Mouse (Mus musculus) neural tube, embryonic 13.5 days (tissue): Measurements from ENCODE around the gene Eme2. TPM values are rescaled to one million over a fixed set of nuclear protein-coding genes. Genes with fewer than 3 reads are reported as not detected.

Experiments
- ATAC-seq: fragments of 200-750 bp; cut with Nextera tagmentation; 2 replicates; pipeline ENCODE4 v1.8.0; 2017; ENCODE audit warnings: low read depth, mild to moderate bottlenecking, moderate TSS enrichment, moderate library complexity
- H3K27ac ChIP-seq: fragments of 300-500 bp; sonication (generic); replicated peaks from 2 replicates; pipeline ENCODE4 v1.5.1; 2015; ENCODE audit warnings: moderate library complexity, mild to moderate bottlenecking, inconsistent platforms
- H3K27me3 ChIP-seq: fragments of 300-500 bp; sonication (generic); 2 replicates; pipeline ENCODE4 v1.6.1; 2015; ENCODE audit warnings: mild to moderate bottlenecking, inconsistent platforms
- H3K36me3 ChIP-seq: fragments of 300-500 bp; sonication (generic); 2 replicates; pipeline ENCODE4 v1.6.1; 2015; ENCODE audit warnings: mild to moderate bottlenecking, inconsistent platforms
- H3K4me1 ChIP-seq: fragments of 300-500 bp; sonication (generic); replicated peaks from 2 replicates; pipeline ENCODE4 v1.6.1; 2015; ENCODE audit warnings: inconsistent platforms
- H3K4me2 ChIP-seq: fragments of 300-500 bp; sonication (generic); 2 replicates; pipeline ENCODE4 v1.6.1; 2015; ENCODE audit warnings: inconsistent platforms, mild to moderate bottlenecking, moderate library complexity
- H3K4me3 ChIP-seq: fragments of 300-500 bp; sonication (generic); 2 replicates; pipeline ENCODE4 v1.5.1; 2015; ENCODE audit warnings: mild to moderate bottlenecking, inconsistent platforms
- H3K9ac ChIP-seq: fragments of 300-500 bp; sonication (generic); 2 replicates; pipeline ENCODE4 v1.6.1; 2015; ENCODE audit warnings: moderate library complexity, mild to moderate bottlenecking, inconsistent platforms
- H3K9me3 ChIP-seq: fragments of 300-500 bp; sonication (generic); 2 replicates; pipeline ENCODE4 v1.6.1; 2016; ENCODE audit warnings: inconsistent platforms
- WGBS: fragments of 180-500 bp; shearing (Covaris S2); methylation state at CpG from one replicate; pipeline ENCODE4 v1.1.7; 2015; 5-methylcytosine and 5-hydroxymethylcytosine counted together
- polyA plus RNA-seq: library from polyadenylated mRNA; unstranded; fragments of >200 nt; fragmentation: Nextera tagmentation; extraction: Ambion mirVana; gene quantifications from 2 replicates; pipeline ENCODE4 v1.2.1, GENCODE M21; 2015

Gene Eme2
- polyA plus RNA-seq, 1 experiment from 2014 or later = 36.3 TPM

DNA sequence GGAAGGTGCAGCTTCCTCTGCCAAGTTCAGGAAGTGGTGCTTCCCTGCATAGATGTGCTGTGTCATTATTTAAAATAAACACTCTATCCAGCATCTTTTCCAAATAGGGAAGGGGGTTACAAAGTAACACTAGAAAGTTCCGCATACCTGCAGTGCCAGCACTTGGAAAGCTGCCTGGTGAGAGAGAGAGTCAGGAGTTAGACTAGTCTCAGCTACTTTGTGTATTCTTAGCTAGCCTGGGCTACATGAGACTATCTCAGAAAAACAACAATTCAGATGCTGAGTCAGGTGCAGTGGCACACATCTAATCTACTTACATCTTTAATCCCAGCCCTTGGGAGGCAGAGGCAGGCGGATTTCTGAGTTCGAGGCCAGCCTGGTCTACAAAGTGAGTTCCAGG lies 33.1 kb downstream of the Eme2 start:
- ATAC-seq = no peak
- Histone ChIP-seq H3K27me3 (no peaks in the 10 kb centered on the region), H3K36me3 (peaks cover 71% of the 10 kb centered on the region), H3K4me1 (no peaks in the 10 kb centered on the region), H3K4me3 (no peak overlapping the region), H3K9me3 (no peaks in the 10 kb centered on the region), H3K4me2 (no peak overlapping the region), H3K27ac (no peak overlapping the region), H3K9ac (no peak overlapping the region)
- 93% methylated on average over 3 of the region's 3 CpGs for WGBS

DNA sequence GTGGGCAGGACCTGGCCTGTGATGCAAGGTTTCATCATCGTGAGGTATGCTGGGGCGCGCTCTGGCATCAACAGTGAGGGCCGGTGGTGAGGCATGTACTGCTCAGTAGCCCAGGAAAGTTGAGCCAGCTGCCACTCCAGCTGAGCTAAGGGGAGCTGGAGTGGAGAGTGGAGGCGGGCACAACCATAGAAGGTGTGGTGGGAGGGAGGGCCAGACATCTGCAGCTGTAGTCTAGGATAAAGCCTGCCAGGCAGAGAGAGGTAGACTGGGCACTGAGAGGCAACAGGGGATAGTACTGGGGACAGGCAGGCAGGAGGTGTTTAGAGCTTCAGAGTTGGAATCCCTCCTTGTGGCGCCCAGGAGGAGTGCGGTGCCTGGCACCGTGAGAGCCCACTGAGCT lies 34.8 kb downstream of the Eme2 start:
- Histone ChIP-seq H3K9me3 (no peaks in the 10 kb centered on the region), H3K36me3 (peaks cover 71% of the 10 kb centered on the region), H3K4me1 (no peaks in the 10 kb centered on the region), H3K4me2 (no peak overlapping the region), H3K4me3 (no peak overlapping the region), H3K27ac (no peak overlapping the region), H3K27me3 (no peaks in the 10 kb centered on the region), H3K9ac (no peak overlapping the region)
- ATAC-seq = no peak
- WGBS = 93% methylated on average over 8 of the region's 8 CpGs

- H3K9me3 ChIP-seq = no peaks in the 10 kb centered on the region
- H3K36me3 ChIP-seq = peaks cover 73% of the 10 kb centered on the region
- H3K4me2 ChIP-seq = no peak overlapping the region
- no peaks in the 10 kb centered on the region for H3K27me3 ChIP-seq
- H3K9ac ChIP-seq = no peak overlapping the region
- ATAC-seq = no peak
- H3K4me3 ChIP-seq = no peak overlapping the region
- H3K27ac ChIP-seq = no peak overlapping the region
- WGBS = 84% methylated on average over 6 of the region's 6 CpGs
- H3K4me1 ChIP-seq = no peaks in the 10 kb centered on the region
These were observed 35.9 kb downstream of the Eme2 start for GRCm38 (mm10) chr17:24858967-24859366.

DNA sequence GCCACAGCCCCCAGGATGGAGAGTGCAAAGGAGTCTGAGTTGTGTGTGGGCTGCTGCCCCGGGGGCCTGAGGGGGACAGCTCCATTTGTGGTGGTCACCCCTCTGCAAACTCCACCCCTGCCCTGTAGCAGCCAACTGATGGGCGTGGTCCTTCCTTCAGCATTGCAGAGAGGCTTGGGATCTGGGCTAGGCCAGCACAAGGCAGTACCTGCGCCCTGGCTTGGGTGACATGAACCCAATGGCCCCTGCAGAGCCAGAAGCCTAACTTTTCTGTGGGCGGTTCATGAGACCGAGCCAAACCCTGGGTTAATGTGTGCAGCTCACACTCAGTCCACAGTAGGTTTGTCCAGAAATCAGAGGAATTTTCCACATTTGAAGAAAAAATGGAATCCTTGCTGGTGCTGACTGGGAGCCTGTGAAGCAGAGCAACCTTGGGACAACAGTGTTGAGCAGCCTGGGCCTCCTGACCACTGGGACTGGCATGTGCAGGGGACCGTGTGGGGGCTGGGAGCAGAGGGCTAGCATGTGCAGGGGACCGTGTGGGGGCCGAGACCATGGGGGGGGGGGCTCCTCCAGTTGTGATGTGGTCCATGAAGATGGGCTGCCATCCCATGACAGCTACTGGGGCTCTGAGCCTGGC lies 36.9 kb downstream of the Eme2 start:
- no peaks in the 10 kb centered on the region for H3K9me3 ChIP-seq
- H3K27me3 ChIP-seq = no peaks in the 10 kb centered on the region
- no peak overlapping the region for H3K9ac ChIP-seq
- no peak overlapping the region for H3K4me3 ChIP-seq
- ATAC-seq = no peak
- 87% methylated on average over 8 of the region's 8 CpGs for WGBS
- no peak overlapping the region for H3K4me2 ChIP-seq
- H3K4me1 ChIP-seq = no peaks in the 10 kb centered on the region
- H3K27ac ChIP-seq = no peak overlapping the region
- H3K36me3 ChIP-seq = peaks cover 75% of the 10 kb centered on the region

- Histone ChIP-seq H3K36me3 (peaks cover 66% of the 10 kb centered on the region), H3K27me3 (peaks cover 3% of the 10 kb centered on the region; the same call in 1 of the 2 replicates), H3K9ac (no peak overlapping the region), H3K4me1 (peaks cover 3% of the 10 kb centered on the region), H3K9me3 (no peaks in the 10 kb centered on the region), H3K27ac (no peak overlapping the region), H3K4me2 (no peak overlapping the region), H3K4me3 (no peak overlapping the region)
- 92% methylated on average over 13 of the region's 13 CpGs for WGBS
- ATAC-seq = no peak
These were observed 38.3 kb downstream of the Eme2 start for GRCm38 (mm10) chr17:24856589-24856988.

DNA sequence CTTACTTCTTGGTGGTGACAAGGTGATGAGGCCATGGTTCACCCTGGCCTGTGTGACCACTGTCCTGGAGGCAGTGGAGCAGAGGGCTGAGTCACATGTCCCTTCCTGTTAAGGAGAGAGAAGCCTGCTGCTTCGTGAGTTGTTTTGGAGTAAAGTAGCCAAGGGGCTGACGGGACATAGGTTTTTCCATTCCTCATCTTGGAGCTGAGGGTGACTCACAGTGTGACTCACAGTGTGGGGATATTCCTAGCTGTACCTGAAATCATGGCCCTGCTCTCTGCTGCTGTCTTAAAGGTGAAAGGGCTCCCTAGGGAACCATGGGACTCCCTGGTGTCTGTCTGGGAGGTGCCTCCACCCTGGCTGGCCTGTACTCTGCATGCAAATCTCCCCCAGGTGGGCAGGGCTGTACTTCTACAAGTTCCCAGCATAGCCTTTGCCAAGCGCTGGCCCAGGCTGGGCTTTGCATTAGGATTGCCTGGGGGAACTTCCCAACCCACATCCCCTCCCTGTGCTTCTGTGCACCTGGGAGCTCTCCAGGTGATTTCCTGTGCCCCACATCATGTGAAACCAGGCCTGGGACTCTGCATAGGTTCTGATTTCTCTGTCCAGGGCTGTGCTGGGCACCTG lies 38.9 kb downstream of the Eme2 start:
- no peak overlapping the region for H3K4me3 ChIP-seq
- no peak overlapping the region for H3K9ac ChIP-seq
- peaks cover 10% of the 10 kb centered on the region for H3K4me1 ChIP-seq
- no peak overlapping the region for H3K4me2 ChIP-seq
- H3K27ac ChIP-seq = no peak overlapping the region
- H3K27me3 ChIP-seq = peaks cover 8% of the 10 kb centered on the region
- ATAC-seq = no peak
- peaks cover 59% of the 10 kb centered on the region for H3K36me3 ChIP-seq
- no peaks in the 10 kb centered on the region for H3K9me3 ChIP-seq
- WGBS = 85% methylated on average over 3 of the region's 3 CpGs

GRCm38 (mm10) chr17:24851381-24852125 lies 43.3 kb downstream of the Eme2 start:
- Histone ChIP-seq H3K36me3 (peaks cover 38% of the 10 kb centered on the region), H3K27me3 (peaks cover 8% of the 10 kb centered on the region), H3K4me1 (peaks cover 24% of the 10 kb centered on the region), H3K4me2 (peak overlapping the region; percentile 72), H3K27ac (no peak overlapping the region), H3K9me3 (no peaks in the 10 kb centered on the region), H3K4me3 (peak overlapping the region; percentile 77), H3K9ac (peak overlapping the region; percentile 81)
- ATAC-seq = no peak
- WGBS = 81% methylated on average over 10 of the region's 10 CpGs

GRCm38 (mm10) chr17:24850773-24851127 lies 44.1 kb downstream of the Eme2 start:
- Histone ChIP-seq H3K4me1 (peaks cover 24% of the 10 kb centered on the region), H3K27ac (peak overlapping the region; percentile 67), H3K4me2 (peak overlapping the region; percentile 72), H3K27me3 (peaks cover 8% of the 10 kb centered on the region), H3K36me3 (peaks cover 30% of the 10 kb centered on the region), H3K9me3 (no peaks in the 10 kb centered on the region), H3K4me3 (peak overlapping the region; percentile 77), H3K9ac (peak overlapping the region; percentile 81)
- no peak for ATAC-seq
- 2% methylated on average over 20 of the region's 20 CpGs for WGBS

GRCm38 (mm10) chr17:24850065-24850772 lies 44.7 kb downstream of the Eme2 start, which contains the start of gene Fahd1:
Gene Fahd1 (minus strand): TSS chr17:24850364.
- H3K4me2 ChIP-seq = peak within 1 kb of the TSS; percentile 89
- H3K27me3 ChIP-seq = peaks cover 11% of the 10 kb centered on the region
- peak within 1 kb of the TSS; percentile 94 for H3K27ac ChIP-seq
- H3K36me3 ChIP-seq = peaks cover 26% of the 10 kb centered on the region
- WGBS = under 1% methylated on average over 58 of the region's 58 CpGs
- H3K4me1 ChIP-seq = peaks cover 24% of the 10 kb centered on the region
- H3K9me3 ChIP-seq = no peaks in the 10 kb centered on the region
- ATAC-seq = peak; percentile 100
- H3K9ac ChIP-seq = peak within 1 kb of the TSS; percentile 81
- peak within 1 kb of the TSS; percentile 77 for H3K4me3 ChIP-seq

DNA sequence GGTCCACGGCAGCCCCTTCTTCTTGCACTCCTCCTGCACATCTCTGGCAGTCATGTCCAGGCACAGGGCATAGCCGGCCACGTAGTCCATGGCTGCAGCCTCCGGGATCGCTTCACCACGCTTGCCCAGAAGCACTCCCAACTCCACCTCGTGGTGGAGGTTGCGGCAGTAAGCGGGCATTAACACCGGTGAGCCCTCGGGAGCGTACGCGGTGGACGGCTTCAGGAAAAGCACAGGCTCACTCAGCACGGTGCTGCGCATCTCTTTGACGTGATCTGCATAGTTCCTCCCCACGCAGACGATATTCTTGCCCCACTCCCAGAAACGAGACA lies 45.2 kb downstream of the Eme2 start:
- H3K27ac ChIP-seq = peak overlapping the region; percentile 94

GRCm38 (mm10) chr17:24848600-24849031 lies 46.3 kb downstream of the Eme2 start:
- Histone ChIP-seq H3K9me3 (no peaks in the 10 kb centered on the region), H3K9ac (no peak overlapping the region; the same call in 1 of the 2 replicates), H3K4me1 (peaks cover 24% of the 10 kb centered on the region), H3K4me3 (peak overlapping the region; percentile 77; the same call in 1 of the 2 replicates), H3K27me3 (peaks cover 20% of the 10 kb centered on the region), H3K36me3 (peaks cover 10% of the 10 kb centered on the region), H3K4me2 (peak overlapping the region; percentile 89), H3K27ac (no peak overlapping the region)
- no peak for ATAC-seq

More for the DNA sequence above, 45.2 kb downstream of the Eme2 start:
- H3K9ac ChIP-seq = peak overlapping the region; percentile 81
- WGBS = under 1% methylated on average over 21 of the region's 21 CpGs
- H3K27me3 ChIP-seq = peaks cover 14% of the 10 kb centered on the region
- peaks cover 24% of the 10 kb centered on the region for H3K4me1 ChIP-seq
- peak overlapping the region; percentile 89 for H3K4me2 ChIP-seq
- peak; percentile 73 for ATAC-seq
- H3K36me3 ChIP-seq = peaks cover 21% of the 10 kb centered on the region
- peak overlapping the region; percentile 77 for H3K4me3 ChIP-seq
- H3K9me3 ChIP-seq = no peaks in the 10 kb centered on the region

DNA sequence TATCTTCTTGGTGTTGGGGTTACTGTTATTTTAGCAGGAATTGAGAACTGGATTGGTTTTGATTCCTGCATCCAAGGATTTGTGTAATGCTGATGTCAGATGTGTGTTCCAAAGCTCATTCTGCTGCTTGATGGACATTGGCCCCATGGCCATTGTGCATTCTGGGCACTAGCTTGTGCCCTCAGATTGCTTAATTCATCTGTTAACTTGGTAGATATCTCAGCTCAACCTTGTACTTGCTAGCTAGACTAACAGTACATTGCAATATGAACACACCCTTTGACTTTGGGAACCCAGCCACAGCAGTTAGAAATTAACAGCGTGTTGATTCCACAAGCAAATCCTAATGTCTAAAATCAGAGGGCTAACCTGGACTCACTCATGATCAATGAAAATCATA lies 47.5 kb downstream of the Eme2 start:
- no peak overlapping the region for H3K4me3 ChIP-seq
- H3K36me3 ChIP-seq = no peaks in the 10 kb centered on the region
- WGBS = 97% methylated on average over 1 of the region's 1 CpGs
- H3K9me3 ChIP-seq = no peaks in the 10 kb centered on the region
- H3K27me3 ChIP-seq = peaks cover 20% of the 10 kb centered on the region
- no peak overlapping the region for H3K27ac ChIP-seq
- no peak overlapping the region for H3K4me2 ChIP-seq
- ATAC-seq = no peak
- peaks cover 24% of the 10 kb centered on the region for H3K4me1 ChIP-seq
- H3K9ac ChIP-seq = no peak overlapping the region
